Mouse (Mus musculus): ENCODE results near the gene Cd37.

- no peak for TF ChIP-seq CTCF (IDR thresholded peaks at IDR 0.05; ENCODE audit: extremely low read depth, insufficient read depth, insufficient read length, insufficient replicate concordance)
- TF ChIP-seq POLR2A (IDR thresholded peaks at IDR 0.05; ENCODE audit: low read depth, low read length) = no peak
Observed at GRCm38 (mm10) chr7:45211070-45211469, 27.8 kb downstream of the Cd37 start.

Measured in spleen, adult 2 months (tissue).